Mouse (Mus musculus) cerebellum, postnatal 36 days (tissue): ENCODE data around the gene Best2.

Source experiments
- DNase-seq, 2 experiments: peaks; one replicate each; pipeline ENCODE4 v3.0.0; 2021 to 2022; ENCODE audit warnings: mixed read lengths in 2 of 2

Best2 gene

GRCm38 (mm10) chr8:84966603-84967002 lies 47.7 kb downstream of the Best2 start:
- DNase-seq = no peak

- DNase-seq = peak; percentile 92 to 93
These were observed 48.5 kb downstream of the Best2 start for GRCm38 (mm10) chr8:84965731-84966291.

GRCm38 (mm10) chr8:84963952-84964351 lies 50.4 kb downstream of the Best2 start:
- no peak for DNase-seq

- no peak for DNase-seq
These were observed 54.5 kb downstream of the Best2 start for GRCm38 (mm10) chr8:84959811-84960210.
